Mouse (Mus musculus): ENCODE measurements around the gene Lhfpl2. TPM values are rescaled to one million over a fixed set of nuclear protein-coding genes. Genes with fewer than 3 reads are reported as not detected.
A peak's percentile ranks its signal among the peaks of the same experiment; 100 is the strongest.

Gene Lhfpl2
- total RNA-seq, 2 experiments from 2014 or later = 2.6 to 2.8 TPM

- intact Hi-C loops (cut with DNase I) = no loop called here
- no peak for DNase-seq
Observed at GRCm38 (mm10) chr13:94168319-94168718, 110.7 kb downstream of the Lhfpl2 start.

GRCm38 (mm10) chr13:94169325-94169916 is 111.8 kb downstream of the Lhfpl2 start:
- intact Hi-C loops (cut with DNase I) = no loop called here

DNA sequence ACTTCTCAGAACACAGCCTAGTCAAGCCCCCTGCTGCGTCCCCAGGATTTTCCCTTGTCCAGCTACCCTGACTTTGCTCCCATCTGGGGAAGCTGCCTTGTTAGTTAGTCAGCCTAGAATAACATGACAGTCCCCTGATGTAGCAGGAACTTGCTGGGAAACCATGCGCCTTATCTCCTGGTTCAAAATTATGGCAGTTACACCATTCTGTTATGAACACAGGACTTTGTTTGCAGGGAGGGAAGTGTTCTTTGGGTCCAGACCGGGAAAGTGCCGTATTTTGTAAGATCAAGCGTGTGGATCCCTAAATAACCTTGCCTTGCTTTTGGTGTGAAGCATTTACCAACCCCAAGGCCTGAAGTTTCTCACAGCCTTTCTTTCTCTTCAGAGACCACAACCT is 114.0 kb downstream of the Lhfpl2 start:
- DNase-seq = no peak
- intact Hi-C loops (cut with DNase I) = no loop called here

More at GRCm38 (mm10) chr13:94169325-94169916, 111.8 kb downstream of the Lhfpl2 start:
- no peak for DNase-seq

DNA sequence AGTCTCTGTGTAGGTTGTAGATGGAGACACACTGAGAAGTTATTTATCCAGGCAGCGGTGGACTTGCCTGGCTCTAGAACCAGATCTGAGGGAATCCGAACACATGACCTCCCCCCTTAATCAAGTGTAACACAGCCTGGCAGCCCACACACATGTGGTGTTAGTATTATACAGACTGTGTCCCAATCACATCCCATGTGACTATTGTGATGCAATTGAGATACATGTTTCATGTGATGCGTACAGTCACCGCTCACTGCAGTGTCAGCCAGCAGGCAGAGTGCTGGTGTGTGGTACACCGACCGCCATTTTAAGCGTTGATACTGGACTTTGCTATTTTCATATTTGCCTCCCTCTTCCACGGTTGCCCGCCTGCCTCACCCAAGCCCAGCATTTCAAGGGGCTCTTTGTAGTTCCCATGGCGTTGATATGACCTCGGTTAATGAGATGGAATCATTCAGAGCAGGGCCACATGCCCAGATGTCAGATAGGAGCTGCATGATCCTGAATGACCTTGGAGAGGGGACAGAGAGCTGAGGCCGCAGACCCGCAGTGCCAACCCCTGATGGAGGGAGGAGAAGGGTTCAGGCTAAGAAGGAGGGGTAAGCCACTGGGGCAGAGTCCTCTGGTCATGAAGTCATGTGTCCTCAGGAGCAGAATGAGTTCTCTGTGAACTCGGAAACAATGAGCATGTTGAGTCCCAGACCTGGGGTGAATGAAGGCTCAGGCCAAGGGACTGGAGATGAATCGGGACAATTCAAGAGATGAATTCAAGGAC is 115.1 kb downstream of the Lhfpl2 start:
- DNase-seq = no peak
- intact Hi-C loops (cut with DNase I) = no loop called here

DNA sequence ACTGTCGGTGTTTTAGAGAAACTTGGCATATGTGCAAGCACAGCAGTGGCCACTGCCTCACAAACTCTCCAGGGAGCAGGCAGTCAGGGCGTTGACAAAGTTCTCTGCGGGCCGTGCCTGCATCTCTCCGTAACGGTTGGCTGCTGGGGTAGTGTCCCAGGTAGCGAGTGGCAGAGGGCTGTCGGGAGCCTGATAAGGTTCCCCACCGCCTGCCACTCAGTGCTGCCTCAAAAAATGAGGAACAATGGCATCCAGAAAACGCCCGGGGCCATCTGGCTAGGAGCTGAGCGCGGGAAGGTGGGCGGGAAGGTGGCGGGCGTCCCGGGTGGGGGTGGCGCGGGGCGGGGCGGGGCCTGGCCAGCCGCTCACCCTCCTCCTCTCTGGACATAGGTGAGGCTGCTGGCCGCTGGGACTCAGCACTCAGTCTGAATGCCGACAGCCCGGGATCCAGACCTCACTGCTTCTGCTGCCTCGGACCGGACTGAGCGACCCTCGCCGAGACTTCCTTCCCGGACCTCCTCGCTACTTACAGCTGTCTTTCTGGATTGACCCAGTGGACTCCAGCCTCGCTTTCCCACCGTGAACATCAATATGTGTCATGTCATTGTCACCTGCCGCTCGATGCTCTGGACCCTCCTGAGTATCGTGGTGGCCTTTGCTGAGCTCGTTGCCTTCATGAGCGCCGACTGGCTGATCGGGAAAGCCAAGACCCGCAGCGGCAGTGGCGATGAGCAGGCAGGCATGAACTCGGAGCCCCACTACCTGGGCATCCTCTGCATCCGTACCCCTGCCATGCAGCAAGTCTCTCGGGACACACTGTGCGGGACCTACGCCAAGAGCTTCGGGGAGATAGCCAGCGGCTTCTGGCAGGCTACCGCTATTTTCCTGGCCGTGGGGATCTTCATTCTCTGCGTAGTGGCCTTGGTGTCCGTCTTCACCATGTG is 116.3 kb downstream of the Lhfpl2 start:
- intact Hi-C loops (cut with DNase I) = no loop called here
- DNase-seq = peak; percentile 45 to 63

GRCm38 (mm10) chr13:94174577-94175279 is 117.1 kb downstream of the Lhfpl2 start:
- no peak for DNase-seq

GRCm38 (mm10) chr13:94175379-94176050 is 117.9 kb downstream of the Lhfpl2 start:
- intact Hi-C loops (cut with DNase I) = no loop called here
- DNase-seq = no peak

More at GRCm38 (mm10) chr13:94174577-94175279, 117.1 kb downstream of the Lhfpl2 start:
- intact Hi-C loops (cut with DNase I) = no loop called here

- intact Hi-C loops (cut with DNase I) = no loop called here
- no peak for DNase-seq
Observed at GRCm38 (mm10) chr13:94177148-94177547, 119.6 kb downstream of the Lhfpl2 start.

- intact Hi-C loops (cut with DNase I) = no loop called here
- peak; percentile 60 to 65 for DNase-seq
Observed at GRCm38 (mm10) chr13:94178401-94179040, 120.9 kb downstream of the Lhfpl2 start.

DNA sequence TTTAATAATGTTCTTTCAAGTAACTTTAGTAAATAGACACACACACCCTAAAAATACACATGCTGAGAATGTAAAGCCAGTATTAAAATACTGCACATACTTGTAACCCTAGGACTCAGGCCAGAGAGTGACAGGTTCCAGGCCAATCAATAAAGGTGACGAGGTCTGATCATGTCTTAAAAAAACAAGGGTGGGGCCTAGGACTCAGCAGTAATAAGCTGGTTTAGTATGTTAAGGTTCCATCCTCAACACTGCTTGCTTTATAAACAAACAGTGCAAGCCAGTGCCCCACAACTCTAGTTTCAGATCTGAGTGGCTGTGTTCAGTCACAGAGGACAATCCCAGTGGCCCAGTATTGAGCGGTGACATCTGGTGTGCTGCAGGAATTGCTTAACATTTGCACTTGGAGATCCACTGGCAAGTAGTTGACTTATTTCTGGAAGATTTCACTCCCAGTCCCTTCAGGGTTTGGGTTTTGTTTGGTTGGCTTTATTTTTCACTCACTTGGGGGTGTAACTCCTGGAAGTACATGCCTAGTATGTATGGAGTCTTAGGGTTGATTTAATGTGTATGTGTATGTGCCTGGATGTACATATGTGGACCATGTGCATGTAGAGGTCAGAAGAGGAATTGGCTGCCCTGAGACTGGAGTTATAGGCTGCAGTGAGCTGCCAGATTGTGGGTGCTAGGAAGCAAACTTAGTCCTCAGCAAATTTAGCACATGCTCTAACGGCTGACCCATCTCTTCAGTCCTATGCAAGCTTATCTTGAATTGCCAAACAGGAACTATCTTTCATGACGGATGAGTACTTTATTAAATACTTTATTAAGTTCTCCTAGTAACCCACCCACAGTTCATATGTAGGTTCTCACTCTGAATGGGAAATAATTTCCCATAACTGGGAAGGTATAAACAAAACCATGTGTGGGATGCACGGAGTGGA is 123.2 kb downstream of the Lhfpl2 start:
- DNase-seq = no peak
- intact Hi-C loops (cut with DNase I) = no loop called here

DNA sequence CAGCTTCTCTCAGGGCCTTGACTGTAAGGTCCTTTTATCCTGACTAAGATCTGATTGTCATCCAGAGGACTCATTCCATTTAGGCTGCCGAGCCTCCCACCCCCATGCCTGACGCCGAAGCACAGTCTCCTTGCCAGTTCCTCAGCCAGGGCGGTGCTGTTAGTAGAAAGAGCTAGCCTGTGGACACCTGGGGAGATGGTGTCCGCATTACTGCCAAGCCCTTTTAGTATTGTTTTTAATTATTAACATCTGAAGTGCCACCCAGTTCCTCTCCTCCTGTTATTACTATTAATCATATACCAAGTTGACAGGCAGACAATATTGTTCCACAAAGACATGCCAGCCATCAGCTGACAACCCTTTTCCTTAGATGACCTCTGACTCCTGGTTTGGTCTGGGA is 124.4 kb downstream of the Lhfpl2 start:
- intact Hi-C loops (cut with DNase I) = no loop called here
- DNase-seq = no peak

- DNase-seq = no peak
- intact Hi-C loops (cut with DNase I) = no loop called here
Observed at GRCm38 (mm10) chr13:94183372-94184021, 125.9 kb downstream of the Lhfpl2 start.

DNA sequence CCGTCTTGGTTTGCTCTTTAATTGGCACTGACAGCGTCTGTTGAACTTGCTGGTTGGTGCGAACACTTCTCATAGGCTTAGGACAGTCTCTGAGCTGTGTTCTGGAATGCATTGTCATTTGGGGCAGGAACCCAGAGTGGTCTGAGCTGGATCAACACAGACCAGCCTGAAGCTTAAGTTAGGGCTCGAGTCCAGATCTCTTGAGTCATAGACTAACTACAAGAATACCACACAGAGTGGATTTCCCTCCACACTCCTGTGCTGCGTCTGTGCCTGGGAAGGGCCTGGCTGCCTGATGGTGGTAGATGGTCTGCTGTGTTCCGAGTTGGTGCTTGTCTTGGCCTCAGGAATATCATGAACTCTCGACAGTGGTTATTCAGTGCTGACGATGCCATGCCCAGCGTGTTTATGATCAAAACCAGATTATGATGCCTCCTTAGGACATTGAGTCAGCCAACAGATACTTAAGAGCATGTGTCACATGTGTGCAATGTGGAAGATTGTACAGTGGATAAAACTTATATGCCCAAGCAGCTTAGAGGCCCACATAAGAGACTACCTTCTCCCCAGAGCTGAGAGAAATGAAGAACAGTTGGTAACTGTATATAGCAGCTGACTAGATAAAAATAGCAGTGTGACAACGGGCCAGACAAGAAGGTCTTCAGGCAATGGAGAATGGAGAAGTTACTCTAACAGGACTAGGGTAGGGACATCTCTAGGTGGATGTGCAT is 127.3 kb downstream of the Lhfpl2 start:
- peak in 1 of 2 experiments; percentile 3 for DNase-seq
- intact Hi-C loops (cut with DNase I) = loop anchor here (5.0 kb wide), 1 partner anchor 58 kb away; no protein-coding TSS in a partner anchor

GRCm38 (mm10) chr13:94185631-94186030 is 128.0 kb downstream of the Lhfpl2 start:
- peak in 1 of 2 experiments; percentile 4 for DNase-seq
- intact Hi-C loops (cut with DNase I) = loop anchor here (5.0 kb wide), 1 partner anchor 58 kb away; no protein-coding TSS in a partner anchor

DNA sequence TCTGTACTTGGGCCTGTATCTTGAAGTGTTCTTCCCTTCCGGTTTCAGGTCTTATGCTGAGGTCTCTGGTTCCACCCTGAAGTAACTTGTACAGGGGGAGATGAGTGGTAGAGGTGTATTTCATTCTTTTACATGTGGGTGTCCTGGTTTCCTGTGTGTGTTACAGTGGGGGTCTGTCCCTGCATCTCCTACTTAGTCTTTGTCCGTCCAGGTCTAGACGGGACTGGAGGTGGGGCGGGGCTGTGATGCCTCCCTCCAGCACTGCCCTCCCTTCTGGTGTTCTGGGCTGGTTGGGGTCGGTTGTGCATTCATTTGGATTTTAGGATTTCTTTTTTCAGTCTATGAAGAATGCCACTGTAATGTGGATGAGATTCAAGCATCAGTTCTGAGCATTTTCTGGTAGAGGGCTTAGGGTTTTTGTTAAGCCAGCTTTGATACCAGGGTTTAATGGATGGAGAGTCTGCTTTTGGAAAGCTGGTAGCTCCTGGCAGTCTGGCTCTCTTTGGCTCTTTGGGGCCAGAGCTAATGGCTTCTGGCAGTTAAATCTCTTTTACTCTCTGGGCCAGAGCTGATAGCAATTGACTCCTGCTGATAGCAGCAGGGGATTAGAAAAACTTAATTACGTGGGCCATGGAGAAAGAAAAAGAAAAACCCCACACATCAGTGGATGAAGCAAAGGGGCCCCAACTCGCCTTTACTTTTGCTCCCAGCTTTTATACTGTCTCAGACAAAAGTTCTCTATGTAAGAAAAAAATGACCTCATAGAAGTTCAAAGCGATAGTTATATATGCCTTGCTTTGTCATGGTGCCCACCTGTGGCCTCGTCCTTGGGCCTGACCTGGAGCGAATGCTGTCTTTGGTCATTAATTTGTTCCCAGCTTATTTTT is 130.8 kb downstream of the Lhfpl2 start:
- intact Hi-C loops (cut with DNase I) = loop anchor here (5.0 kb wide), 1 partner anchor 61 kb away; no protein-coding TSS in a partner anchor
- DNase-seq = peak in 1 of 2 experiments; percentile 4

DNA sequence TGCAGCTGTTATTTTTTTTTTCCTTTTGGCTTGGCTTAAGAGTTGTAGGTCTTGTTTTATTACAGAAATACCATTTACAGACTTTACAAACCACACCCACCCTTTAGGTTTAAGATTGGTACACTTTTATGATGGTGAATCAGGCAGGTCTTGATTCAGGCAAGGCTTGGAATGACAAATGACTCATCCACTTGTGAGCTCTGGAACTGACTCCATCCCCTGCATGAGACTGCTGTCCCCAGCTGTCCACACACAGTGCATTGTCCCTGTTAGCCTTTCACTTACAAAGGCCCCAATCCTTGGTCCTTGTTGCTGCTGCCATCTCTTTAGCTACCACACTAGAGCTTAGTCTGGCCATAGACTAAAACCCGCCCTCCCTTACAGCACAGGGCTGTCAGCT is 132.8 kb downstream of the Lhfpl2 start:
- intact Hi-C loops (cut with DNase I) = no loop called here
- DNase-seq = peak in 1 of 2 experiments; percentile 8
